Mouse (Mus musculus) heart, adult 8-10 months (tissue): ENCODE measurements around the gene Btaf1. TPM values are rescaled to one million over a fixed set of nuclear protein-coding genes. Genes with fewer than 3 reads are reported as not detected.

Experiments used
- DNase-seq: peaks from one replicate; pipeline ENCODE4 v3.0.0; 2022; ENCODE audit warnings: low spot score
- total RNA-seq, 4 experiments: library from RNA; stranded (reverse); gene quantifications; 2 replicates each; pipeline ENCODE4 v1.2.4; 2022

Gene Btaf1
- 10 to 100 TPM in 3 of 4 experiments, 1 to 10 TPM in 1; 9.2 to 13.0 (median 11.2) TPM for total RNA-seq

GRCm38 (mm10) chr19:36925671-36926552 is at the start of gene Btaf1:
Gene Btaf1, plus strand, starts transcription at chr19:36926079.
- DNase-seq, result peak; percentile 68

GRCm38 (mm10) chr19:36877329-36877728 is 48.5 kb upstream of the Btaf1 start:
- DNase-seq, result no peak

GRCm38 (mm10) chr19:36878743-36879495 is 47.0 kb upstream of the Btaf1 start:
- peak; percentile 14 for DNase-seq

GRCm38 (mm10) chr19:36883119-36883518 is 42.8 kb upstream of the Btaf1 start:
- no peak for DNase-seq

- no peak for DNase-seq
Measured at GRCm38 (mm10) chr19:36886316-36886715, 39.6 kb upstream of the Btaf1 start.

GRCm38 (mm10) chr19:36887706-36888105 is 38.2 kb upstream of the Btaf1 start:
- DNase-seq, result no peak

- DNase-seq, result no peak
Measured at GRCm38 (mm10) chr19:36891746-36892145, 34.1 kb upstream of the Btaf1 start.

GRCm38 (mm10) chr19:36896791-36897569 is 28.9 kb upstream of the Btaf1 start:
- DNase-seq, result no peak

- no peak for DNase-seq
Measured at GRCm38 (mm10) chr19:36897778-36898177, 28.1 kb upstream of the Btaf1 start.

GRCm38 (mm10) chr19:36903377-36903776 is 22.5 kb upstream of the Btaf1 start:
- DNase-seq, result no peak

- no peak for DNase-seq
Measured at GRCm38 (mm10) chr19:36904211-36905007, 21.5 kb upstream of the Btaf1 start.

GRCm38 (mm10) chr19:36909150-36909549 is 16.7 kb upstream of the Btaf1 start:
- no peak for DNase-seq

- no peak for DNase-seq
Measured at GRCm38 (mm10) chr19:36909676-36910292, 16.1 kb upstream of the Btaf1 start.

- DNase-seq, result no peak
Measured at GRCm38 (mm10) chr19:36910424-36911045, 15.3 kb upstream of the Btaf1 start.

GRCm38 (mm10) chr19:36913064-36913463 is 12.8 kb upstream of the Btaf1 start:
- no peak for DNase-seq

GRCm38 (mm10) chr19:36916206-36916605 is 9.7 kb upstream of the Btaf1 start:
- no peak for DNase-seq

- no peak for DNase-seq
Measured at GRCm38 (mm10) chr19:36916876-36917389, 8.9 kb upstream of the Btaf1 start.

GRCm38 (mm10) chr19:36918441-36919301 is 7.2 kb upstream of the Btaf1 start:
- DNase-seq, result peak; percentile 61

- DNase-seq, result no peak
Measured at GRCm38 (mm10) chr19:36919466-36919865, 6.4 kb upstream of the Btaf1 start, which contains the start of gene Fgfbp3. Gene Fgfbp3, minus strand, starts transcription at chr19:36919615.
